Mouse (Mus musculus) olfactory bulb, adult 2 months (tissue): Measurements from ENCODE around the gene Rexo1.

Source experiments
- CTCF ChIP-seq: fragments of 200-500 bp; IDR thresholded peaks from 2 replicates; pipeline ENCODE4 v1.5.1; 2012; ENCODE audit warnings: low read depth, mild to moderate bottlenecking, low read length, moderate library complexity; ENCODE audit not compliant: insufficient read depth
- POLR2A ChIP-seq: fragments of 200-500 bp; IDR thresholded peaks from 2 replicates; pipeline ENCODE4 v1.6.1; 2012; ENCODE audit warnings: mild to moderate bottlenecking, low read depth, low read length, moderate library complexity; ENCODE audit not compliant: insufficient read depth

DNA sequence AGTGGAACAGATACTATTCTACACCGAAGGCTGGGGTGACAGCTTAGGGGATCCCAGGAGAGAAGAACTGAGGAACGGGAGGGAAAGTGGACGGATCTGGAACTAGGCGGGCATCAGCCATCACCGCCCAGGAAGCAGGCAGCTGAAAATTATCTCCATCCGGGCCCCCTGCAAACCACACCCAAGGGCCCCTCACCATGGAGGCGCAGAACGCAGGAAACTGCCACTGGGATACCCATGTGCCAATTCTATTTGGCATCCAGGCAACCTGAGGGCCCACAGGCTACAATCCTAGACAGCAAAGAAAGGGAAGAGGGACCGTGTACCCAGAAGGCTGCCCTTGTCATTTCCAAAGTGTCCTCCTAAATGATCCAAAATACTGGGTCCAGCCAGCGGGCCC, 9.1 kb upstream of the Rexo1 start:
- no peak for TF ChIP-seq POLR2A
- no peak for TF ChIP-seq CTCF
